Mouse (Mus musculus) spleen, postnatal 36 days (tissue): ENCODE data around the gene Zfp148.

Experiments
- DNase-seq, 2 experiments: peaks; one replicate each; pipeline ENCODE4 v3.0.0; 2022; ENCODE audit warnings: low spot score in 2 of 2, mixed read lengths in 1 of 2

Zfp148 gene

DNA sequence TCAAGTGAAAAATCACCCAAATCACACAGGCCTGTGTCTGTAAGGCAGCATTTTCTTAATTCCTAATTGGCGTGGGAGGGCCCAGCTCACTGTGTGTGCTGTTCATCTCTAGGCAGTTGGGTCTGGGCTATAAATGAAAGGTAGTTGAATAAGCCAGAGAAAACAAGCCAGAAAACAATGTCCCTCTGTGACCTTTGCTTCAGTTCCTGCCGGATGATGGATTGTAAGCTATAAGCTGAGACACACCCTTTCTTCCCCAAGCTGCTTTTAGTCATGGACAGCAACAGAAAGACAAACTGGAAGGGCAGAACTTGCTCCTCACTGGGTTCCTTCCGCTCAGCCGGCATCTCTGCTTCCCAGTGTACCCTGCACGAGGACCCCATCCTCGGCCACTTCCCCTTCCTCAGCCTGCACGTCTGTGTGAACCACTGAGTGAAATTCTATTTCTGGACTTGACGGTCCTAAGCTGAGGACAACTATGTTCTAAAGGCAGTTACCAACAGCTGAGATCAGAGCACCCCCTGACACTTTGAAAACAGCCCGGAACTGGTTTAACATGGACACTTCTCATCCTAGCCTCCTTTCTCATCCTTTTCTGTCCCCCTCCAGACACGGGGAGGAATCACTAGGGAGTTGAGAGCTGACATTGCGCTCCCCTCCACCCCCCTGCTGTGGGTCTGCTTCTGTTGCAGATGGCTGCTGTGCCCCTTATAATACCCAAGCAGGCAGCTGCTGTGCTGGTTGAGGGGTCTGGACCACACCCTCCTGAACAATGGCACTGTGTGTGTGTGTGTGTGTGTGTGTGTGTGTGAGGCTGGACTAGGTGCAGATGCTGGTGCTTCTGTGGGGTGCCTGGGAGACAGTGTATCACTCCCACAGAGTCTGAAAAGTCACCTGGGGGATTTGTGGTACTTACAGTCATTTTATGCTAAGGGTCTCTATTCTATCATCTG lies 149.1 kb downstream of the Zfp148 start:
- DNase-seq: peak; percentile 11 to 16

DNA sequence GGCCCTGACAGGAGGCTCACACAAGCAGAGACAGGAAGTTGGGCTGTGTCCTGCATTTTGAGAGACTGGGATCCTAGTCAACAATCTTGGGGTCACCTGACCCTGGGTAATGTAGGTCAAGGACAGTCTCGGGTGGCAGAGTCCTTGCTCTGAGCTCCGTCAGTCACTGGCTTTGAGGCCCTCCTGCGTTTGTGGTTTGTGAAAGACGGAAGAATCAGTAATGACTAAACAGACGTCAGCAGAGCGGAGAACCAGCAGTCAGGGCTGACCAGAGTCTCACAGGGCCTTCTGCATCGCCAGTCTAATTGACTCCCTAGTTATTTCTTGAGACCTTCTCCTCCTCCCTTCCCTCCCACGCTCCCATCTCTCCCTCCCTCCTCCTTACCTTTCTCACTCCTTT lies 150.5 kb downstream of the Zfp148 start:
- peak; percentile 40 to 48 for DNase-seq

- DNase-seq: peak; percentile 23 to 29
These were observed 155.8 kb downstream of the Zfp148 start for GRCm38 (mm10) chr16:33536456-33536855.

- DNase-seq: no peak
These were observed 157.0 kb downstream of the Zfp148 start for GRCm38 (mm10) chr16:33537499-33538225.

GRCm38 (mm10) chr16:33544346-33544745 lies 163.7 kb downstream of the Zfp148 start:
- no peak for DNase-seq

GRCm38 (mm10) chr16:33545530-33545929 lies 164.9 kb downstream of the Zfp148 start:
- no peak for DNase-seq

- DNase-seq: no peak
These were observed 173.2 kb downstream of the Zfp148 start for GRCm38 (mm10) chr16:33553689-33554342.
